Mouse (Mus musculus) heart, embryonic 15.5 days (tissue): ENCODE measurements around the gene Tcf12. TPM values are rescaled to one million over a fixed set of nuclear protein-coding genes. Genes with fewer than 3 reads are reported as not detected.

Source experiments
- ATAC-seq: fragments of 200-750 bp; cut with Nextera tagmentation; replicated peaks from 2 replicates; pipeline ENCODE4 v1.8.0; 2017; ENCODE audit warnings: low read depth, moderate TSS enrichment; ENCODE audit not compliant: insufficient number of reproducible peaks, insufficient read depth, low FRiP score
- H3K27ac ChIP-seq: fragments of 300-500 bp; sonication (generic); 2 replicates; pipeline ENCODE4 v1.5.1; 2015; ENCODE audit warnings: mild to moderate bottlenecking, inconsistent platforms
- H3K27me3 ChIP-seq: fragments of 300-500 bp; sonication (generic); 2 replicates; pipeline ENCODE4 v1.6.1; 2015; ENCODE audit warnings: inconsistent platforms
- H3K36me3 ChIP-seq: fragments of 300-500 bp; sonication (generic); 2 replicates; pipeline ENCODE4 v1.6.1; 2015; ENCODE audit warnings: mild to moderate bottlenecking, inconsistent platforms
- H3K4me1 ChIP-seq: fragments of 300-500 bp; sonication (generic); replicated peaks from 2 replicates; pipeline ENCODE4 v1.6.1; 2015; ENCODE audit warnings: inconsistent platforms
- H3K4me2 ChIP-seq: fragments of 300-500 bp; sonication (generic); 2 replicates; pipeline ENCODE4 v1.6.1; 2015; ENCODE audit warnings: inconsistent platforms, mild to moderate bottlenecking, moderate library complexity
- H3K4me3 ChIP-seq: fragments of 300-500 bp; sonication (generic); 2 replicates; pipeline ENCODE4 v1.5.1; 2015; ENCODE audit warnings: mild to moderate bottlenecking, inconsistent platforms
- H3K9ac ChIP-seq: fragments of 300-500 bp; sonication (generic); 2 replicates; pipeline ENCODE4 v1.6.1; 2015; ENCODE audit warnings: mild to moderate bottlenecking, inconsistent platforms
- H3K9me3 ChIP-seq: fragments of 300-500 bp; sonication (generic); replicated peaks from 2 replicates; pipeline ENCODE4 v1.6.1; 2016; ENCODE audit warnings: inconsistent platforms
- WGBS: fragments of 180-500 bp; shearing (Covaris S2); methylation state at CpG from one replicate; pipeline ENCODE4 v1.1.7; 2015; ENCODE audit warnings: mixed read lengths; 5-methylcytosine and 5-hydroxymethylcytosine counted together
- polyA plus RNA-seq: library from polyadenylated mRNA; unstranded; fragments of >200 nt; fragmentation: Nextera tagmentation; extraction: Ambion mirVana; gene quantifications from 2 replicates; pipeline ENCODE4 v1.2.1, GENCODE M21; 2015

Gene Tcf12
- polyA plus RNA-seq, 1 experiment from 2014 or later, result 29.4 TPM

DNA sequence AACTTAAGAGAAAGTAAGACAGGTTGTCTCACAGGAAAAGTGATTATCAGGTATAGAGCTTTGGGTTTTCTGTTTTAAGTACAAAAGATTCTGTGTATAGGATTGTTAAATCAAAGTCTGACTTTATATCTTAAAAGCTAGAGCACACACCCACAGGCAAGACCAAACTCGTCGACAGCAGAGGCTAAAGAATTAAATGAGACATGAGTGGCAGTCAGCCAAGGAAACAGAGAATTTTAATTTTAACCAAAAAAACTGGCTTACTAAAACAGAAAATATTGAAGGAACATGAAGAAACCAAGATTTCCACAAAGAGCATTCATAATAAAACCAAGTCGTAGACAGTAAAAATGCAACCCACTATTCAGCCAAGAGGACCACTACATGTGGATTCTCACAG lies 90.2 kb downstream of the Tcf12 start:
- Histone ChIP-seq H3K27me3 (no peaks in the 10 kb centered on the region), H3K4me1 (peaks cover 23% of the 10 kb centered on the region), H3K9me3 (no peaks in the 10 kb centered on the region), H3K9ac (no peak overlapping the region), H3K4me3 (no peak overlapping the region), H3K36me3 (no peaks in the 10 kb centered on the region), H3K4me2 (no peak overlapping the region), H3K27ac (no peak overlapping the region)
- no peak for ATAC-seq
- 55% methylated on average over 3 of the region's 3 CpGs for WGBS

- Histone ChIP-seq H3K4me1 (0 out of 2 replicates have a peak, but pooled peaks cover 5% of the 10 kb centered on the region), H3K27ac (no peak overlapping the region), H3K4me2 (no peak overlapping the region), H3K4me3 (no peak overlapping the region), H3K36me3 (no peaks in the 10 kb centered on the region), H3K9me3 (no peaks in the 10 kb centered on the region), H3K9ac (no peak overlapping the region), H3K27me3 (no peaks in the 10 kb centered on the region)
- no peak for ATAC-seq
- 94% methylated on average over 1 of the region's 1 CpGs for WGBS
Measured at GRCm38 (mm10) chr9:72016021-72016420, 95.7 kb downstream of the Tcf12 start.

DNA sequence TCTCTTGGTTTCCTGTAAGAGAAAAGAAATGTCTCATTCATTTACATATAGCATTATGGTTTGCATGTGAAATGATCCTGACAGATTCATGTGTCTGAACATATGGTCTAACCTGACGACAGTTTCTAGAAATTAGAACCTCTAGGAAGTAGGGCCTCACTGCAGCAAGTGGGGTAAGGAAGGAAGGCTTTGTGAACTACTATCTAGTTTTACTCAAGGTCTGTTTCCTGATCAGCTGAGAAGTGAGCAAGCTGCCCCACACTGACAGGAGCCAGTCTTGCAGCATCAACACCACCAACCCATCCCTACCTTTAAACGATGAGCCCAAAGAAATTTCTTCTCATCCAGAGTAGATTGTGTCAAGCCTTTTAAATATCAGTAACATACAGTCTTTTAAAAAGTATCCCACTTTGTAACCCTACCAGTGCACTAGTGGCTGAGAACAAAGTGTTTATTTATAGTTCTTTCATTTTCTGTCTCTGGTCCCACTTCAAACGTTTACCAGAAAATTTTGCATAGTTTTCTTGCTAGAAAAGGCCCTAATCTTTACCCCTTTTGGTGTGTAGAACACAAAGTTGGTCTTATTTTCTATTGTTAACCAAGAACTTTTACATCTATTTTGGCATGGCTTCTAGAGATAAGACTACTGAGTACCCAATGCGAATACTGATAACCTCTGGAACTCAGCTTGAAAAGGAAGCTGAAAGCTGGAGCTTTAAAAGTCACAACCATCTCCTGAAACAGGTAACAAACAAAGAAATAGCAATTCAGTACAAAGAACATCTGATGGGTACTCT lies 96.9 kb downstream of the Tcf12 start:
- no peak overlapping the region for H3K27ac ChIP-seq
- 0 out of 2 replicates have a peak, but pooled peaks cover 4% of the 10 kb centered on the region for H3K4me1 ChIP-seq
- ATAC-seq, result no peak
- H3K36me3 ChIP-seq, result no peaks in the 10 kb centered on the region
- H3K4me2 ChIP-seq, result no peak overlapping the region
- H3K9ac ChIP-seq, result no peak overlapping the region
- H3K9me3 ChIP-seq, result no peaks in the 10 kb centered on the region
- 54% methylated on average over 4 of the region's 4 CpGs for WGBS
- no peaks in the 10 kb centered on the region for H3K27me3 ChIP-seq
- no peak overlapping the region for H3K4me3 ChIP-seq

DNA sequence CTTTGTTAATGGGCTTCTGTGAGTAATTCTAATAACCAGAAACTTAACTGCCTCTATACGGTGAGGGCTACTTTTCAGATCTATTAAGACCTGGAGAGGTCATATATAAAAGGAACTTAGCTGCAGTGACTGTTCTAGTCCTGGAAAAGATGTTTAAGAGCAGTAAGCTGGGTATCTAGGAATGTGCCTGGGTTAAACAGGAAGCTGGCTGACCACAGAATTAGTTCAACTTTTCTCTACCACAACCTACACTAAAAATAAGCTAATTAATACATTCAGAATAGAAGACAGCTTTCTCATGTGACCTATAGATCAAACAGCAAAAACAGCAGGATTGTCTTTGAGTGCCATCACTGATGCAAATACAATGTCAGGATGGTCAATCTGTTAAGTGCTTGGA lies 98.1 kb downstream of the Tcf12 start:
- Histone ChIP-seq H3K4me2 (no peak overlapping the region), H3K9ac (no peak overlapping the region), H3K4me1 (0 out of 2 replicates have a peak, but pooled peaks cover 3% of the 10 kb centered on the region), H3K27me3 (no peaks in the 10 kb centered on the region), H3K36me3 (no peaks in the 10 kb centered on the region), H3K4me3 (no peak overlapping the region), H3K27ac (no peak overlapping the region), H3K9me3 (no peaks in the 10 kb centered on the region)
- ATAC-seq, result no peak
- 92% methylated on average over 1 of the region's 1 CpGs for WGBS

GRCm38 (mm10) chr9:72008634-72009033 lies 103.0 kb downstream of the Tcf12 start:
- H3K27ac ChIP-seq, result no peak overlapping the region
- ATAC-seq, result no peak
- 77% methylated on average over 1 of the region's 1 CpGs for WGBS

GRCm38 (mm10) chr9:71991147-71991546 lies 120.5 kb downstream of the Tcf12 start:
- Histone ChIP-seq H3K4me3 (no peak overlapping the region), H3K27ac (no peak overlapping the region), H3K9me3 (no peaks in the 10 kb centered on the region), H3K4me2 (no peak overlapping the region), H3K9ac (no peak overlapping the region), H3K27me3 (no peaks in the 10 kb centered on the region), H3K36me3 (no peaks in the 10 kb centered on the region), H3K4me1 (peaks cover 4% of the 10 kb centered on the region; the same call in 1 of the 2 replicates)
- WGBS, result 81% methylated on average over 3 of the region's 3 CpGs
- ATAC-seq, result no peak

More at GRCm38 (mm10) chr9:72008634-72009033, 103.0 kb downstream of the Tcf12 start:
- Histone ChIP-seq H3K4me3 (no peak overlapping the region), H3K4me2 (no peak overlapping the region), H3K36me3 (no peaks in the 10 kb centered on the region), H3K4me1 (no peaks in the 10 kb centered on the region), H3K27me3 (no peaks in the 10 kb centered on the region), H3K9me3 (no peaks in the 10 kb centered on the region), H3K9ac (no peak overlapping the region)

DNA sequence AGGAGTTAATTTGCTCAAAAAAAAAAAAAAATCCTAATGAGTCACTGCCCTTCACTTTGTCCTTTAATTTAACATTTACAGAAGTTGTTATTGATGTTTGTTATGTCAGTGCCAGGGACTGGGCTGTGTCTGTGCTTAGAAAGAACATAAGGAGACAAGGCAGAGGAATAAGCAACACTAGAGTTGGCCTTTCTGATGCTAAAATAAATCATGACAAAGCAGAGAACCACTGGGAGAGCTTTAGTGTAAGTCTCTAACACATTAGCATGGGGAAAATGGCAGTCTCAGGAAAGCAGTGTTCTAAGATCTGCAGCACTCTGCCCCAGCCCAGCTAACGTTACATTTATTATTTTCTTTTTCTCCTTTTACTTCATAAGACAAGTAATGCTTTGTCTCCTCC lies 121.3 kb downstream of the Tcf12 start:
- no peak for ATAC-seq
- H3K9me3 ChIP-seq, result no peaks in the 10 kb centered on the region
- no peak overlapping the region for H3K27ac ChIP-seq
- no peak overlapping the region for H3K9ac ChIP-seq
- WGBS, result 72% methylated on average over 1 of the region's 1 CpGs
- H3K36me3 ChIP-seq, result no peaks in the 10 kb centered on the region
- no peak overlapping the region for H3K4me2 ChIP-seq
- H3K27me3 ChIP-seq, result no peaks in the 10 kb centered on the region
- no peak overlapping the region for H3K4me3 ChIP-seq
- H3K4me1 ChIP-seq, result peaks cover 4% of the 10 kb centered on the region; the same call in 1 of the 2 replicates

- no peak overlapping the region for H3K9ac ChIP-seq
- no peak overlapping the region for H3K4me3 ChIP-seq
- H3K27ac ChIP-seq, result no peak overlapping the region
- H3K4me1 ChIP-seq, result peaks cover 4% of the 10 kb centered on the region; the same call in 1 of the 2 replicates
- no peaks in the 10 kb centered on the region for H3K36me3 ChIP-seq
- H3K9me3 ChIP-seq, result no peaks in the 10 kb centered on the region
- no peak overlapping the region for H3K4me2 ChIP-seq
- 86% methylated on average over 1 of the region's 1 CpGs for WGBS
- ATAC-seq, result no peak
- no peaks in the 10 kb centered on the region for H3K27me3 ChIP-seq
Measured at GRCm38 (mm10) chr9:71989663-71990062, 122.0 kb downstream of the Tcf12 start.

GRCm38 (mm10) chr9:71986716-71987115 lies 125.0 kb downstream of the Tcf12 start:
- Histone ChIP-seq H3K4me1 (peaks cover 6% of the 10 kb centered on the region; the same call in 1 of the 2 replicates), H3K9me3 (no peaks in the 10 kb centered on the region), H3K27me3 (no peaks in the 10 kb centered on the region), H3K36me3 (no peaks in the 10 kb centered on the region), H3K27ac (no peak overlapping the region), H3K9ac (no peak overlapping the region), H3K4me2 (no peak overlapping the region), H3K4me3 (no peak overlapping the region)
- ATAC-seq, result no peak
- 96% methylated on average over 2 of the region's 2 CpGs for WGBS

DNA sequence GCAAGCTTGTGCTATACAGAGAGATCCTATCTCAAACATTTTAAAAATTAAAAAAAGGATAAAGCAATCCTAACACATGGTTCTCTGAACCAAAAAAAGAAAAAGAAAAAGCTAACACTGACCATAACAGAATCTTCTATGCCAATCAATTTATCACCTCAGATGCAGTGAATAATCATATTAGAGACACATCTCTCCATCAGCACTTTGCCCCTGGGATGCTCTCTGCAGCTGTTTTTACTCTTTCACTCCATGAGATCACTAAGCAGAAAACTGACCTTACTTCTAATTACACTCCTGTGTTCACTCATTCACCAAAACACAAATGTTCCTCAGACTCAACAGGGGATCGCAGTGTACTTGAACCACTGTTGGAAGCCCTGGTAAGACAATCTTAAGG lies 128.8 kb downstream of the Tcf12 start:
- no peak overlapping the region for H3K4me3 ChIP-seq
- WGBS, result 86% methylated on average over 1 of the region's 1 CpGs
- ATAC-seq, result no peak

DNA sequence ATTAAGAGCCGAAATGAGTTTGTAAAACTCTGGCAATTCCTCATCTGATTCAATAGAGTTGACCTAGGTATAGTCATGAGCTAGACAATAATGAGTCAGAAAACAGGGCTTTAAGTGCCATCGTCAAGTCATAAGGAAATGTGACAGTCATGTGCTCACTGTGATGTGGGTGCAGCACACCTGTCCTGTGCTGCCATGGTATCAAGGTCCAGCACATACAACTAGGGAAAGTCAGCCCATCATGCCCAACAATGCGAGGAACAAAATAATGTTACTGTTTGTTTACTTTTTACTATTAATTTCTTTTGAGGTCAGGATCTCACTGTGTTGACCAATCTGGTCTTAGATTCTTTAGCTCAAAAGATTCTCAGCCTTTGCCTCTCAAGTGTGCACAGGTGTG lies 130.6 kb downstream of the Tcf12 start:
- Histone ChIP-seq H3K9ac (no peak overlapping the region), H3K4me3 (no peak overlapping the region), H3K27ac (no peak overlapping the region), H3K27me3 (no peaks in the 10 kb centered on the region), H3K9me3 (no peaks in the 10 kb centered on the region), H3K4me2 (no peak overlapping the region), H3K36me3 (no peaks in the 10 kb centered on the region), H3K4me1 (peaks cover 14% of the 10 kb centered on the region)
- 95% methylated on average over 3 of the region's 3 CpGs for WGBS
- ATAC-seq, result no peak

More for the DNA sequence above, 128.8 kb downstream of the Tcf12 start:
- Histone ChIP-seq H3K9ac (no peak overlapping the region), H3K27me3 (no peaks in the 10 kb centered on the region), H3K27ac (no peak overlapping the region), H3K4me1 (peaks cover 16% of the 10 kb centered on the region), H3K4me2 (no peak overlapping the region), H3K36me3 (no peaks in the 10 kb centered on the region), H3K9me3 (no peaks in the 10 kb centered on the region)

GRCm38 (mm10) chr9:71980579-71980978 lies 131.1 kb downstream of the Tcf12 start:
- ATAC-seq, result no peak
- H3K4me3 ChIP-seq, result no peak overlapping the region
- WGBS, result 45% methylated on average over 2 of the region's 2 CpGs
- H3K27ac ChIP-seq, result no peak overlapping the region
- H3K4me2 ChIP-seq, result no peak overlapping the region
- H3K27me3 ChIP-seq, result no peaks in the 10 kb centered on the region
- no peaks in the 10 kb centered on the region for H3K9me3 ChIP-seq
- no peak overlapping the region for H3K9ac ChIP-seq
- H3K4me1 ChIP-seq, result peaks cover 15% of the 10 kb centered on the region
- no peaks in the 10 kb centered on the region for H3K36me3 ChIP-seq
